Comparison of ENCODE assay signal across 33 mouse cellular contexts in genomic region chr11:94374276-94374948, GRCm38 (mm10). TPM values are rescaled to one million over a fixed set of nuclear protein-coding genes. Genes with fewer than 3 reads are reported as not detected.
DNase-seq lines count a peak whose midpoint lies in the region; ATAC-seq lines count a peak whose summit lies in the region.
"Had no signal": no experiment of that assay in that cellular context is flagged by ENCODE, and none has a peak within 500 bp of the region (broad histone marks: within the 10 kb centered on the region; RNA-seq: fewer than 3 reads in every experiment).

No protein-coding gene starts in this region.

- no peak overlapping the region for H3K4me3 ChIP-seq in forebrain, embryonic 14.5 days (ENCODE audit: low read depth, low read length)
- H3K4me3 ChIP-seq: embryonic facial prominence, embryonic 10.5 days; embryonic facial prominence, embryonic 15.5 days; forebrain, embryonic 13.5 days; gastrocnemius, adult 2 months; heart, embryonic 13.5 days; hindbrain, embryonic 10.5 days; hindbrain, embryonic 15.5 days; kidney, embryonic 15.5 days; layer of hippocampus, adult 2 months; limb, embryonic 13.5 days; megakaryocyte, embryonic 14.5 days; midbrain, embryonic 12.5 days; myocyte; neural tube, embryonic 12.5 days had no signal

- no peaks in the 10 kb centered on the region for H3K4me1 ChIP-seq in forebrain, embryonic 14.5 days (ENCODE audit: control insufficient read depth, insufficient read depth, low read length)
- H3K4me1 ChIP-seq: embryonic facial prominence, embryonic 15.5 days; forebrain, embryonic 13.5 days; hindbrain, embryonic 15.5 days; limb, embryonic 13.5 days had no signal

- H3K27ac ChIP-seq in forebrain, embryonic 14.5 days (ENCODE audit: low read depth, low read length): no peak overlapping the region
- H3K27ac ChIP-seq: embryonic facial prominence, embryonic 10.5 days; embryonic facial prominence, embryonic 15.5 days; forebrain, embryonic 13.5 days; gastrocnemius, adult 2 months; heart, embryonic 13.5 days; hindbrain, embryonic 10.5 days; hindbrain, embryonic 15.5 days; kidney, embryonic 15.5 days; layer of hippocampus, adult 2 months; limb, embryonic 13.5 days; midbrain, embryonic 12.5 days; neural tube, embryonic 12.5 days; stomach, postnatal 0 days had no signal

- no peak overlapping the region for H3K9ac ChIP-seq in forebrain, embryonic 14.5 days (ENCODE audit: low read length)
- H3K9ac ChIP-seq: embryonic facial prominence, embryonic 15.5 days; forebrain, embryonic 13.5 days; heart, embryonic 13.5 days; hindbrain, embryonic 15.5 days; kidney, embryonic 15.5 days; limb, embryonic 13.5 days; liver, postnatal 0 days; midbrain, embryonic 12.5 days; neural tube, embryonic 12.5 days had no signal

- DNase-seq in cerebellum, adult 18-20 months: peak; percentile 33 to 37
- no peak for DNase-seq in cerebellum, postnatal 4 days (ENCODE audit: low spot score in 2 of 2)
- DNase-seq in T-cell, adult 2 months (ENCODE audit: low spot score): peak; percentile 11
- peak; percentile 81 for DNase-seq in thymus, postnatal 14 days
- no peak for DNase-seq in heart, postnatal 14 days
- DNase-seq in c-Kit-positive CD71-positive TER-119-positive erythroid progenitor cells, embryonic 14.5 days (ENCODE audit: low spot score): no peak
- DNase-seq in forebrain, embryonic 14.5 days (ENCODE audit: low spot score): no peak
- DNase-seq: adrenal gland, postnatal 14 days; gastrocnemius, adult 2 months; heart, postnatal 10 days; kidney, adult 18-20 months; kidney, postnatal 25 days; liver, postnatal 0 days; lung, postnatal 36 days; right cerebral cortex, adult 18-20 months; spleen, adult 18-20 months had no signal

- ATAC-seq in inflammation-experienced regulatory T-cells, adult 6 months: peak; percentile 39
- ATAC-seq in forebrain, embryonic 14.5 days: no peak
- ATAC-seq: forebrain, embryonic 13.5 days; liver, postnatal 0 days had no signal

- H3K4me2 ChIP-seq in forebrain, embryonic 14.5 days (ENCODE audit: low read length): no peak overlapping the region
- H3K4me2 ChIP-seq: embryonic facial prominence, embryonic 15.5 days; forebrain, embryonic 13.5 days; heart, embryonic 13.5 days; hindbrain, embryonic 15.5 days; kidney, embryonic 15.5 days; limb, embryonic 13.5 days; liver, embryonic 11.5 days; midbrain, embryonic 12.5 days; neural tube, embryonic 12.5 days had no signal

- no peaks in the 10 kb centered on the region for H3K27me3 ChIP-seq in forebrain, embryonic 14.5 days (replicated peaks; ENCODE audit: control insufficient read depth, insufficient read depth, low read length)
- H3K27me3 ChIP-seq: embryonic facial prominence, embryonic 15.5 days; forebrain, embryonic 13.5 days; hindbrain, embryonic 15.5 days; limb, embryonic 13.5 days; neural tube, embryonic 12.5 days had no signal

- WGBS in forebrain, embryonic 14.5 days: 91% methylated on average over 13 of the region's 13 CpGs

- intact Hi-C loops in heart, postnatal 14 days (cut with DNase I): no loop called here

- H3K9me3 ChIP-seq in forebrain, embryonic 14.5 days (replicated peaks; ENCODE audit: control insufficient read depth, low read length): no peaks in the 10 kb centered on the region
- H3K9me3 ChIP-seq: embryonic facial prominence, embryonic 10.5 days; embryonic facial prominence, embryonic 15.5 days; forebrain, embryonic 13.5 days; G1E; heart, embryonic 13.5 days; hindbrain, embryonic 10.5 days; hindbrain, embryonic 15.5 days; kidney, embryonic 15.5 days; limb, embryonic 13.5 days; megakaryocyte, embryonic 14.5 days; midbrain, embryonic 12.5 days; neural tube, embryonic 12.5 days had no signal

- no peaks in the 10 kb centered on the region for H3K36me3 ChIP-seq in forebrain, embryonic 14.5 days (ENCODE audit: control insufficient read depth, insufficient read depth, low read length)
- H3K36me3 ChIP-seq: embryonic facial prominence, embryonic 10.5 days; embryonic facial prominence, embryonic 15.5 days; G1E; heart, embryonic 13.5 days; hindbrain, embryonic 10.5 days; hindbrain, embryonic 15.5 days; kidney, embryonic 15.5 days; limb, embryonic 13.5 days; midbrain, embryonic 12.5 days; neural tube, embryonic 12.5 days had no signal

RNA-seq across cellular contexts. Expression of gene Abcc3, which starts 18.4 kb away (rescaled TPM):
- 1 to 10 TPM in 2 of 3 experiments, under 1 TPM in 1; 0.70 to 4.0 (median 1.9) TPM for polyA plus RNA-seq in inflammation-experienced regulatory T-cells, adult 6 months (2017; shearing (Covaris generic))
- 1 to 10 TPM; 2.6 to 3.3 TPM for total RNA-seq in heart, postnatal 14 days (2021)
- 0.27 and 1.7 TPM in 2 replicates for polyA plus RNA-seq in forebrain, embryonic 14.5 days (2014; fragmentation: Nextera tagmentation; extraction: Ambion mirVana)
- polyA plus RNA-seq: G1E, myocyte had no signal

RNA-seq across cellular contexts. Expression of gene Ankrd40, which starts 46.6 kb away (rescaled TPM):
- 10 to 100 TPM; 10.9 to 18.7 (median 17.1) TPM for polyA plus RNA-seq in inflammation-experienced regulatory T-cells, adult 6 months (2017; shearing (Covaris generic))
- 100 to 1,000 TPM; 227 to 239 TPM for total RNA-seq in heart, postnatal 14 days (2021)
- polyA plus RNA-seq in forebrain, embryonic 14.5 days (2014; fragmentation: Nextera tagmentation; extraction: Ambion mirVana): 10.2 and 10.3 TPM in 2 replicates

RNA-seq across cellular contexts. Expression of gene Luc7l3, which starts 52.6 kb away (rescaled TPM):
- 100 to 1,000 TPM; 117 to 168 (median 166) TPM for polyA plus RNA-seq in inflammation-experienced regulatory T-cells, adult 6 months (2017; shearing (Covaris generic))
- 10 to 100 TPM; 40.6 to 45.0 TPM for total RNA-seq in heart, postnatal 14 days (2021)
- polyA plus RNA-seq in forebrain, embryonic 14.5 days (2014; fragmentation: Nextera tagmentation; extraction: Ambion mirVana): 89.6 and 104 TPM in 2 replicates

Comparison
In these comparisons a context has a peak if more than half of its experiments do, and no peak if none do; other contexts are left out.
1. DNase-seq: peak in cerebellum, adult 18-20 months (2 of 2), T-cell, adult 2 months (single experiment) and thymus, postnatal 14 days (single experiment); none in cerebellum, postnatal 4 days (0 of 2), heart, postnatal 14 days (0 of 2), c-Kit-positive CD71-positive TER-119-positive erythroid progenitor cells, embryonic 14.5 days (single experiment) and forebrain, embryonic 14.5 days (single experiment).